Mouse (Mus musculus) heart, embryonic 10.5 days (tissue): Measurements from ENCODE around the gene Ldb1. TPM values are rescaled to one million over a fixed set of nuclear protein-coding genes. Genes with fewer than 3 reads are reported as not detected.

Experiments used
- DNase-seq: peaks from one replicate; pipeline ENCODE4 v3.0.0-alpha.2; 2017; ENCODE audit warnings: low spot score
- H3K27ac ChIP-seq: fragments of 300-500 bp; sonication (generic); 2 replicates; pipeline ENCODE4 v1.5.1; 2016; ENCODE audit warnings: mild to moderate bottlenecking
- H3K27me3 ChIP-seq: fragments of 300-500 bp; sonication (generic); 2 replicates; pipeline ENCODE4 v1.6.1; 2016; ENCODE audit warnings: mild to moderate bottlenecking; ENCODE audit not compliant: poor library complexity, insufficient read depth, severe bottlenecking
- H3K36me3 ChIP-seq: fragments of 300-500 bp; sonication (generic); 2 replicates; pipeline ENCODE4 v1.6.1; 2016; ENCODE audit warnings: mild to moderate bottlenecking, moderate library complexity
- H3K4me1 ChIP-seq: fragments of 300-500 bp; sonication (generic); 2 replicates; pipeline ENCODE4 v1.6.1; 2016; ENCODE audit warnings: mild to moderate bottlenecking
- H3K4me3 ChIP-seq: fragments of 300-500 bp; sonication (generic); 2 replicates; pipeline ENCODE4 v1.5.1; 2016; ENCODE audit warnings: mild to moderate bottlenecking, moderate library complexity
- H3K9me3 ChIP-seq: fragments of 300-500 bp; sonication (generic); 2 replicates; pipeline ENCODE4 v1.6.1; 2016; ENCODE audit warnings: mild to moderate bottlenecking, moderate library complexity
- WGBS: fragments of 180-500 bp; shearing (Covaris S2); methylation state at CpG from one replicate; pipeline ENCODE4 v1.1.7; 2016; 5-methylcytosine and 5-hydroxymethylcytosine counted together
- polyA plus RNA-seq: library from polyadenylated mRNA; unstranded; fragments of >200 nt; fragmentation: Nextera tagmentation; extraction: Ambion mirVana; gene quantifications from 2 replicates; pipeline ENCODE4 v1.2.1, GENCODE M21; 2016

The Ldb1 gene
- polyA plus RNA-seq, 1 experiment from 2014 or later = 79.7 TPM

DNA sequence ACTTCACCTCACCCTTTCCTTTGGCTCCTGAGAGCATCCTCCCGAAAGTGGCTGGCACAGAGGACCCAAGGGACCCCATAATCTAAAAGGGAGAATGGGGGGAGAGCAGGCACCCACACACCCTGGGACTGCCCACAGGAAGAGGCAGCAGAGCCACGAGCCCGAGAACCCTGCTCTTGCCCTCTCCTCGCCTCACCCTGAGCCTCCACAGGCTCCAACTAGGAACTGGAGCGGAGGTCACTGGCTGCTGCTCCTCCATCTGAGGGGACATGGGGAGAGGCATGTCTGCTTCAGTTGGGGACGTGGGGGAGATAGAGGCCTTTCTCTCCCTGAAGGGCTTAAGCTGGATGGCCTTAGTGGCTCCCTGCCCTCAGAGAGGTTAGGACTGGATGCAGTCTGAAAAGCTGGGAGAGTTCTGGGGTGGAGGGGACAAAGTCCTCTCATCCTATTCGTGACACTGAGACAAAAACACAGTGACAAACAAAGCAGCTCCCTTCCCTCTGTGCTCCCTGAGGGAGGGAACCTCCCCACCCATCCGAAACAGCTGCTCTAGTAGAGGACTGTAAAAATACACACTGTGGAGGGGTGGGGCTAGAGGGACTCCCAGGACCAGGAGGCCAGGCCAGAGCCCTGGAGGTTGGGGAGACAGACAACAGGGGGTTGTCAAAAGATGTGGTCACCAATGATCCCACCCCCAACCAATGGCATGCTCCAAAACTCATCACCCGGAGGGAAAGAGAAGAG, 13.2 kb downstream of the Ldb1 start:
- Histone ChIP-seq H3K27me3 (no peaks in the 10 kb centered on the region), H3K27ac (no peak overlapping the region), H3K9me3 (0 out of 2 replicates have a peak, but pooled peaks cover 2% of the 10 kb centered on the region), H3K4me1 (peaks cover 21% of the 10 kb centered on the region), H3K4me3 (no peak overlapping the region), H3K36me3 (peaks cover 71% of the 10 kb centered on the region)
- WGBS = 81% methylated on average over 9 of the region's 9 CpGs
- DNase-seq = no peak

DNA sequence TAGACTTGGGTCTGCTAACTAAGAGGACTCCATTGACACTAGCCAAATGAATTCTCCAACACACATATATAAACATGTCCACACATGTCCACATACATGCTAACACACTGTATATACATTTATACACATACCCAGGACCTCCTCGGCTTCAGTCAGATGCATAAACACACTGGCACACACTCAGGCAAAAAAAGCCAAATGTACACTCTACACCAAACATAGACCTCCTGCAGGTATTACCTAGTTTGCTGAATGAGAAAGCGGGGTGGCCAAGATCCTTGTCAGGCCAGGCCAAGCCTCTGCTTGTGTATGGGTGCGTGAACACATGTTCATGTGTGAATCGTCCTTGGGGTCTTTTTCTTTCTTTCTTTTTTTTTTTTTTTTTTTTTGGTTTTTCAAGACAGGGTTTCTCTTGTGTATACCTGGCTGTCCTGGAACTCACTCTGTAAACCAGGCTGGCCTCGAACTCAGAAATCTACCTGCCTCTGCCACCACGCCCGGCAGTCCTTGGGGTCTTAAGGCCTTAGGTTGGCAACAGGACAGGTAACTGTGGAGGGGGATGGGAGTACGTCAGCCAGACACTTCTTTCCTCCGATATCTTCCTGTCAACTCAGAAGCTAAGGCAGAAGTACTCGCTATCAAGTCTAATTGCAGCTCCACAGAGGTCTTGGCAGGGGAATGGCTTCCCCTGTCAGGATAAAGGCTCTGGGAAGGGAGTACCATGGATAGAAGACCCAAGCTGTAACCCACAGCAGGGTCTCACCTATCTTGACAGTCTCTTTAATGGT, 14.6 kb downstream of the Ldb1 start:
- Histone ChIP-seq H3K27ac (no peak overlapping the region), H3K27me3 (no peaks in the 10 kb centered on the region), H3K9me3 (0 out of 2 replicates have a peak, but pooled peaks cover 2% of the 10 kb centered on the region), H3K4me3 (no peak overlapping the region), H3K36me3 (peaks cover 57% of the 10 kb centered on the region), H3K4me1 (peaks cover 18% of the 10 kb centered on the region)
- DNase-seq = no peak
- 92% methylated on average over 10 of the region's 10 CpGs for WGBS

DNA sequence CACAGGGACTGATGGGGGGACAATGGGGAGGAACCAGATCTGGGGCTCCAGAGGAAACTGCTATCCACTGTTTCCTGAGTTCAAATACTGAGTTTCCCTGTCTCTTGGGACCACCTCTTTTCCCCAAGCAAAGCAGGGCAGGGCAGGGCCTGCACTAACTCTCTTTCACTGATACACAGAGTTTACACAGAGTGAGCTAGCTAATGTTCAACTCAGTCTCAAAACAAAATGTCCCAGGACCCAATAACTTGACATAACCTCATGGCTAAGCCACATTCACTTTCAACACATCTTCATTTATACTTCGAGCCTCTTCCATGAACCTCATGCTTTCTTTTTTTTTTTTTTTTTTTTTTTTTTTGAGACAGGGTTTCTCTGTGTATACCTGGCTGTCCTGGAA, 15.4 kb downstream of the Ldb1 start:
- Histone ChIP-seq H3K27ac (no peak overlapping the region), H3K4me3 (no peak overlapping the region), H3K27me3 (no peaks in the 10 kb centered on the region), H3K36me3 (peaks cover 50% of the 10 kb centered on the region), H3K9me3 (0 out of 2 replicates have a peak, but pooled peaks cover 2% of the 10 kb centered on the region), H3K4me1 (peaks cover 18% of the 10 kb centered on the region)
- WGBS = 96% methylated on average over 1 of the region's 1 CpGs
- no peak for DNase-seq

DNA sequence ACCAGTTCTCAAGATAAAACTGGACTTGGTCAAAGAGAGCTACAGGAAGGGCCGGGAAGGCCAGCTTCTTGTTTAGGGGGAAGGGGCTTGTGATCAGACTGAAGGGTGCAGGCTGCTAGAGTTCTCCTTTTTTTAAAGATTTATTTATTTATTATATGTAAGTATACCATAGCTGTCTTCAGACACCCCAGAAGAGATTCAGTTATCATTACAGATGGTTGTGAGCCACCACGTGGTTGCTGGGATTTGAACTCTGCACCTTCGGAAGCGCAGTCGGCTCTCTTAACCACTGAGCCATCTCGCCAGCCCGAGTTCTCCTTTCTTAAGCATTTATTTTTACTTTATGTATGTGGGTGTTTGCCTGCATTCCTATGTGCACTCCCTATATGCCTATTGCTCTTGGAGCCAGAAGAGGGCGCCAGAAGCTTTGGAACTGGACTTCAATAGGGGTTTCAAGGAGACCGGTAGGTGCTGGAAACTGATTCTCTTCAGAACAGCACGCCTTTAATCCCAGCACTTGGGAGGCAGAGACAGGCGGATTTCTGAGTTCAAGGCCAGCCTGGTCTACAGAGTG, 16.2 kb downstream of the Ldb1 start:
- H3K4me3 ChIP-seq = no peak overlapping the region
- H3K27ac ChIP-seq = no peak overlapping the region
- H3K9me3 ChIP-seq = 0 out of 2 replicates have a peak, but pooled peaks cover 2% of the 10 kb centered on the region
- no peaks in the 10 kb centered on the region for H3K27me3 ChIP-seq
- peaks cover 42% of the 10 kb centered on the region for H3K36me3 ChIP-seq
- peaks cover 18% of the 10 kb centered on the region for H3K4me1 ChIP-seq
- 68% methylated on average over 11 of the region's 11 CpGs for WGBS
- DNase-seq = no peak

DNA sequence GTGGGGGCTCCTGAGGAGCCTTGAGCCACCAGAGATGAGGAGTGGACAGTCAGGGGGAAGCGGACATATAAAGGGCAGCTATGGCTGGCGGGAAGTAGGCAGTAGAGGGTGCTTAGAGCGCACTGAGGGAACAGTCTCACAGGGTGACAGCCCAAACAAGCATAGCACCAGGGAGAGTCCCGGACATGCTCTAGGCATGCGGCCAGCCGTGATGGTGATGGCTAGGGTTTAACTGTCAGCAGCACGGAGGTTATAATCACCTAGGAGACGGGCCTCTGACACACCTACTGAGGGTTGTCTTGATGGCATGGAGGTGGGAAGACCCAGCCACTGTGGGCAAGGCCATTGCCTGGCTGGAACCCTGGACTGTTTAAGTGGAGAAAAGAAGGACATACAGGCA, 18.4 kb downstream of the Ldb1 start:
- H3K4me3 ChIP-seq = no peak overlapping the region
- H3K9me3 ChIP-seq = 0 out of 2 replicates have a peak, but pooled peaks cover 2% of the 10 kb centered on the region
- 48% methylated on average over 8 of the region's 8 CpGs for WGBS
- peaks cover 15% of the 10 kb centered on the region for H3K4me1 ChIP-seq
- H3K27me3 ChIP-seq = no peaks in the 10 kb centered on the region
- no peak for DNase-seq
- H3K27ac ChIP-seq = no peak overlapping the region
- H3K36me3 ChIP-seq = peaks cover 19% of the 10 kb centered on the region

DNA sequence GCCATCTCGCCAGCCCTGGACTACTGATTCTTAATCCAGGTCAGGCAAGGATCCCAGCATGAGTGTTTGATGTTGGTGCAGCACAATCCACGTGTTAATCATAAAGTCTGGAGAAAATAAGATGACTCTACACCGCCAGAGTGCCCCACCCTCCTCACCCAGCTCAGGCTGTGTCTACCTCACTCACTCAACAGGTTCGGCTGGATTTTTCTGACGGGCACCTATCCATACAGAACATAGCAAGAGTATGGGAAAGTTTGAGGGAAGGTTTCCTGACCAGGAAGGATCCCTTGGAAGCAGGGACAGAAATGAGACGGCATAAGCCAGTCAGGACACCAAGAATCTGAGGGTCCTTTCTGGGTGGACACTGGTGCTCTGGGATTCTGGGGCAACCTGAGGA, 20.1 kb downstream of the Ldb1 start:
- no peak for DNase-seq
- Histone ChIP-seq H3K27ac (no peak overlapping the region), H3K4me1 (peaks cover 15% of the 10 kb centered on the region), H3K27me3 (no peaks in the 10 kb centered on the region), H3K9me3 (0 out of 2 replicates have a peak, but pooled peaks cover 2% of the 10 kb centered on the region), H3K4me3 (no peak overlapping the region), H3K36me3 (peaks cover 5% of the 10 kb centered on the region; the same call in 1 of the 2 replicates)
- WGBS = 75% methylated on average over 6 of the region's 6 CpGs

DNA sequence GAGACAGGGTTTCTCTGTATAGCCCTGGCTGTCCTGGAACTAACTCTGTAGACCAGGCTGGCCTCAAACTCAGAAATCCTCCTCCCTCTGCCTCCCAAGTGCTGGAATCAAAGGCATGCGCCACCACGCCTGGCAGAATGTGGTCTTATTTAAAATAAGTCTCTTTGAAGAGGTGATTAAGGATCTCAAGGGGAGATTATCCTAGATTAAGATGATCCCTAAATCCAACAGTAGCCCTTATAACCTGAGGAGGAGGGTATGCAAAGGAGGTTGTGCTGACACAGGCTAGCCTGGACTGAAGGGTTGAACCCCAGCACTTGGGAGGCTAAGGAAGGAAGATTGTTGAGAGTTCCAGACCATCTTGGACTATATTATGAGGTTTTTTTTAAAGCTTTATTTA, 29.0 kb downstream of the Ldb1 start:
- H3K36me3 ChIP-seq = no peaks in the 10 kb centered on the region
- H3K9me3 ChIP-seq = no peaks in the 10 kb centered on the region; the same call in 1 of the 2 replicates
- no peaks in the 10 kb centered on the region for H3K27me3 ChIP-seq
- H3K27ac ChIP-seq = no peak overlapping the region
- no peak for DNase-seq
- WGBS = 73% methylated on average over 2 of the region's 2 CpGs
- H3K4me3 ChIP-seq = no peak overlapping the region
- H3K4me1 ChIP-seq = no peaks in the 10 kb centered on the region

DNA sequence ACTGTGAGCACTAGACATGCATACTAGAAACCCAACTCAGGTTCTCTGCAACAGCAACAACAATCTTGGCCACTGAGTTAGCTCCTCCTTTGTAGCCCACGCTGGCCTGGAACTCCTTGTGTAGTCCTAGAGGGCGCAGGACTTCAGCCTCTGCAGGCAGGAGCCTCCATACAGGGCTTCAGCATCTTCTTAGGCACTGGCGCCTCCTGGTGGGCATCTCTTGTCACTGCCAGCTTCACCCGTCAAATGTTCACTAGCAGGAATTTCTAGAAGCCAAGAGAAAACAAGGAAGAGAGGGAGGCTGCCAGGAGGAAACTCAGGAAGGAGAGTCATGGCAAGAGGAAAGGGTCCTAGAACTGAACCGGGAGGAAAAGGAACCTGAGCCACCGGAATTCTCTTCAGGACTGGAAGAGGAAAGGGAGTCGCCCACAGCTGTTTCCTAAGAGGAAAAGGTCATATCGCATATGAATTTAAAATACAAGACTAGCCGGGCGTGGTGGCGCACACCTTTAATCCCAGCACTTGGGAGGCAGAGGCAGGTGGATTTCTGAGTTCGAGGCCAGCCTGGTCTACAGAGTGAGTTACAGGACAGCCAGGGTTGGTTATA, 30.3 kb downstream of the Ldb1 start:
- H3K36me3 ChIP-seq = no peaks in the 10 kb centered on the region
- H3K27me3 ChIP-seq = no peaks in the 10 kb centered on the region
- no peak overlapping the region for H3K27ac ChIP-seq
- peak; percentile 94 for DNase-seq
- H3K9me3 ChIP-seq = no peaks in the 10 kb centered on the region; the same call in 1 of the 2 replicates
- 36% methylated on average over 12 of the region's 12 CpGs for WGBS
- no peaks in the 10 kb centered on the region for H3K4me1 ChIP-seq
- H3K4me3 ChIP-seq = no peak overlapping the region

DNA sequence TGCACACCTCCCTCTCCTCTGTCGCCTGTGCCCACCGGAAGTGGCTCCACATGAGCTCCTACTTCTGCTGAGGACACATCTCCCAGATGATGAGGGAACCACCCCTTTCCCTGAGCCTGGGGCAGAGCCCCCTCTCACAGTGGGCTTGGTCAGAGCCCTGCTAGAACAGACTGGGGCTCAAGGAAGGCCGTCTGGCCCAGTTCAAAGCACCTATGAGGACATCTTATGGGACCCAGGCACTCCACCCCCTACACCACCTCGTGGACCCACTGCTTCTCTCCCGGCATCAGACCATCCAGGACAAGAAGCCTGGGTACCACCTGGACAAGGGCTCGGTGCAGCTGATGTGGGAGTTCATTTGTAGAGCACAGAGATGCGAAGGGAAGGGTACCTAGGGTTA, 39.3 kb downstream of the Ldb1 start:
- peaks cover 28% of the 10 kb centered on the region for H3K4me1 ChIP-seq
- no peak overlapping the region for H3K27ac ChIP-seq
- H3K4me3 ChIP-seq = no peak overlapping the region
- H3K9me3 ChIP-seq = no peaks in the 10 kb centered on the region
- no peak for DNase-seq
- peaks cover 6% of the 10 kb centered on the region for H3K27me3 ChIP-seq
- WGBS = 80% methylated on average over 7 of the region's 7 CpGs
- peaks cover 19% of the 10 kb centered on the region for H3K36me3 ChIP-seq

DNA sequence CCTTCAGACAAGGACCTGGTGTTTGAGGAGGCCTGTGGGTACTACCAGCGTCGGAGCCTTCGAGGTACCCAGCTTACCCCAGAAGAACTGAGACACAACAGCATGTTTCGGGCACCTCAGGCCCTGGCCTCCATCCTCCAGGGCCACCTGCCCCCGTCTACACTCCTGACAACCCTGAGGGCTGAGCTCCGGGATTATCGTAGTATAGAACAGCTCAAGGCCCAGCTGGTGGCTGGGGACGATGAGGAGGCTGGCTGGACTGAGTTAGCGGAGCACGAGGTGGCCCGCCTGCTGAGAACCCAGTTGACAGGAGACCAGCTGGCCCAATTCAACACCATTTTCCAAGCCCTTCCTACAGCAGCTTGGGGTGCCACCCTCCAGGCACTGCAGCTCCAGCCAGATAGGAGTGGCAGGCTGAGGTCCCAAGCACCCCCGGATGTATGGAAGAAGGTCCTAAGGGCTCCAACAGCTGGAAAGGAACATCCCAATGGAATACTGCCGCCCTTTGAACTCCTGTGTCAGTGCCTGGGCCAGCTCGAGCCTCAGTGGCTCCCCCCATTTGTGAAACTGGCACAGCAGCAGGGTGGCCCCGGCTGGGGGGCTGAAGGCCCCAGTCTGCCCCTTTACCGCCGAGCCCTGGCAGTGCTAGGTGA, 40.1 kb downstream of the Ldb1 start:
- Histone ChIP-seq H3K36me3 (peaks cover 19% of the 10 kb centered on the region), H3K4me3 (0 out of 2 replicates have a peak overlapping the region, but pooled peaks have one; percentile 89), H3K9me3 (no peaks in the 10 kb centered on the region), H3K27ac (no peak overlapping the region), H3K27me3 (peaks cover 6% of the 10 kb centered on the region), H3K4me1 (peaks cover 28% of the 10 kb centered on the region)
- no peak for DNase-seq
- 75% methylated on average over 17 of the region's 17 CpGs for WGBS

DNA sequence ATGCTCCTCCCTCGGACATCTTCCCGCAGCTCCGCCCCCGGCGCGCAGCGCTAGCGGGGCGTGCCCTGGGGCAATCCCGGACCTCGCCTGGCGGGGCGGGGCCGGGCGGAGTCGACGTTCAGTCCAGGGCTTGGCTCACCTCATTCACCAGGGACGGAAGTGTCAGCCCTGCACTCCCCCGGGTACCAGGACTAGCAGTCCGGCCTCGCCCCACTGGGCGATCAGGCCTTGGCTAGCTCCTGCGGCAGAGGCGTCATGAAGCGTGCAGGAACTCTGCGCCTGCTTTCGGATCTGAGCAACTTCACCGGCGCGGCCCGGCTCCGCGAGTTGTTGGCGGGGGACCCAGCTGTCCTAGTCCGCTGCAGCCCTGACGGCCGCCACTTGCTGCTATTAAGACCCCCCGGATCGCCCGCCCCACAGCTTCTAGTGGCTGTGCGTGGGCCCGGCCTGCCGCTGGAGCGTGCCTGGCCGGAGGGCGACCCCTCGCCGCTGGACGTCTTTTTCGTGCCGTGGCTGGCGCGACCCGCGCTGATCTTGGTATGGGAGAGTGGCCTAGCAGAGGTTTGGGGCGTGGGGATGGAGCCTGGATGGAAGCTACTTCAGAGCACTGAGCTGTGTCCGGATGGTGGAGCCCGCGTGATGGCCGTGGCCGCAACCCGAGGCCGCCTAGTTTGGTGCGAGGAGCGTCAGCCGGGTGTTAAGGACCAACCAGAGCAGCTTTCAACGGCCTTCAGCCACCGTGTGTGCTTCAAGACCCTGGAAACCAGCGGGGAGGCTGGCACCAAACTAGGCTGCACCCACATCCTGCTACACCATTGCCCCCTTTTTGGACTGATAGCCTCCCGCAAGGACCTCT, 41.4 kb downstream of the Ldb1 start, which contains the start of gene Hps6:
Hps6 (plus strand) TSS at position 138 of the 856 bp plus-strand sequence.
- peak; percentile 94 for DNase-seq
- Histone ChIP-seq H3K9me3 (no peaks in the 10 kb centered on the region), H3K27ac (peak within 1 kb of the TSS; percentile 89), H3K27me3 (peaks cover 6% of the 10 kb centered on the region), H3K4me3 (peak within 1 kb of the TSS; percentile 89), H3K36me3 (peaks cover 19% of the 10 kb centered on the region), H3K4me1 (peaks cover 28% of the 10 kb centered on the region)
- WGBS = under 1% methylated on average over 70 of the region's 70 CpGs
